Mouse (Mus musculus) myocyte (in vitro differentiated cells): ENCODE measurements around the gene Dph2.

ENCODE experiments used
- CEBPB ChIP-seq: IDR thresholded peaks from 2 replicates; pipeline ENCODE4 v1.6.1; 2011; ENCODE audit warnings: mild to moderate bottlenecking, moderate library complexity; ENCODE audit not compliant: poor library complexity, insufficient read depth, severe bottlenecking
- E2F4 ChIP-seq: IDR thresholded peaks from one replicate; pipeline ENCODE4 v1.6.1; 2011; ENCODE audit warnings: mild to moderate bottlenecking, control low read depth, moderate library complexity; ENCODE audit not compliant: insufficient read depth
- MAX ChIP-seq: IDR thresholded peaks from one replicate; pipeline ENCODE4 v1.6.1; 2011; ENCODE audit warnings: low read depth, mild to moderate bottlenecking, control low read depth
- MYOD1 ChIP-seq, 3 experiments: IDR thresholded peaks; one replicate each; pipeline ENCODE4 v1.6.1; 2011; ENCODE audit warnings: control low read depth in 2 of 3, low read depth in 2 of 3, mild to moderate bottlenecking in 2 of 3, moderate library complexity in 1 of 3; ENCODE audit not compliant: insufficient read length in 2 of 3, control insufficient read depth in 1 of 3
- MYOG ChIP-seq, 3 experiments: IDR thresholded peaks; one replicate each; pipeline ENCODE4 v1.6.1; 2011; ENCODE audit warnings: control low read depth in 2 of 3, low read depth in 2 of 3, mild to moderate bottlenecking in 2 of 3; ENCODE audit not compliant: insufficient read length in 2 of 3, control insufficient read depth in 1 of 3, insufficient read depth in 1 of 3
- POLR2A ChIP-seq: IDR thresholded peaks from one replicate; pipeline ENCODE4 v1.6.1; 2011; ENCODE audit warnings: low read depth, mild to moderate bottlenecking, control low read depth, moderate library complexity; ENCODE audit not compliant: insufficient read length
- POLR2AphosphoS2 ChIP-seq: IDR thresholded peaks from one replicate; pipeline ENCODE4 v1.6.1; 2011; ENCODE audit warnings: low read depth, control low read depth; ENCODE audit not compliant: insufficient read length
- REST ChIP-seq: IDR thresholded peaks from one replicate; pipeline ENCODE4 v1.6.1; 2011; ENCODE audit warnings: mild to moderate bottlenecking, control low read depth, moderate library complexity; ENCODE audit not compliant: insufficient read depth, insufficient read length
- TCF12 ChIP-seq: IDR thresholded peaks from one replicate; pipeline ENCODE4 v1.6.1; 2011; ENCODE audit warnings: mild to moderate bottlenecking, control low read depth; ENCODE audit not compliant: poor library complexity, insufficient read depth, severe bottlenecking
- TCF3 ChIP-seq: IDR thresholded peaks from one replicate; pipeline ENCODE4 v1.6.1; 2011; ENCODE audit warnings: low read depth, control low read depth; ENCODE audit not compliant: insufficient read length
- USF1 ChIP-seq: IDR thresholded peaks from one replicate; pipeline ENCODE4 v1.6.1; 2011; ENCODE audit warnings: low read depth, mild to moderate bottlenecking, control low read depth, moderate library complexity

GRCm38 (mm10) chr4:117889471-117889870 lies 2.4 kb downstream of the Dph2 start:
- TF ChIP-seq POLR2A = no peak
- TF ChIP-seq TCF12 = no peak
- TF ChIP-seq POLR2AphosphoS2 = no peak
- TF ChIP-seq USF1 = no peak
- TF ChIP-seq E2F4 = no peak
- no peak for TF ChIP-seq TCF3
- TF ChIP-seq CEBPB = no peak
- no peak for TF ChIP-seq MAX
- TF ChIP-seq MYOG (IDR thresholded peaks at IDR 0.05; ENCODE audit: control insufficient read depth in 1 of 3, insufficient read depth in 1 of 3, insufficient read length in 2 of 3, low read depth in 2 of 3) = no peak
- TF ChIP-seq MYOD1 (IDR thresholded peaks at IDR 0.05; ENCODE audit: control insufficient read depth in 1 of 3, insufficient read length in 2 of 3, low read depth in 2 of 3) = no peak
- no peak for TF ChIP-seq REST
